ENCODE assay signal across 7 mouse cellular contexts in genomic region chr4:95082481-95083088, GRCm38 (mm10). TPM values are rescaled to one million over a fixed set of nuclear protein-coding genes. Genes with fewer than 3 reads are reported as not detected.
DNase-seq lines count a peak whose midpoint lies in the region; ATAC-seq and TF ChIP-seq lines count a peak whose summit lies in the region.

No protein-coding gene starts in this region.

- no peak overlapping the region for H3K4me3 ChIP-seq in cerebellum, adult 2 months (replicated peaks; ENCODE audit: insufficient read depth, low read depth, low read length)

- no peak overlapping the region for H3K27ac ChIP-seq in cerebellum, adult 2 months (ENCODE audit: insufficient read depth, low read length)

- intact Hi-C loops in left cerebral cortex, postnatal 25 days (cut with DNase I): no loop called here

- no peaks in the 10 kb centered on the region for H3K27me3 ChIP-seq in cerebellum, adult 2 months (ENCODE audit: control insufficient read depth, insufficient read depth, low read length)

- TF ChIP-seq CTCF in cerebellum, adult 2 months (IDR thresholded peaks at IDR 0.05; ENCODE audit: borderline replicate concordance, insufficient read depth, low read depth, low read length): no peak

- DNase-seq in adrenal gland, adult 8-10 months: peak; percentile 59
- peak; percentile 60 to 68 for DNase-seq in cerebellum, adult 2 months
- DNase-seq in heart, adult 11 months: peak; percentile 98
- DNase-seq in kidney, adult 9 months: peak; percentile 77
- no peak for DNase-seq in frontal cortex, adult 2 months (ENCODE audit: extremely low spot score in 1 of 2, low spot score in 1 of 2)
- no peak for DNase-seq in left cerebral cortex, postnatal 25 days (ENCODE audit: low spot score in 2 of 2)

- TF ChIP-seq POLR2A in cerebellum, adult 2 months (IDR thresholded peaks at IDR 0.05; ENCODE audit: borderline replicate concordance, insufficient read depth, low read length): no peak

- ATAC-seq in megakaryocyte progenitor cell, adult 5-6 weeks (replicated peaks; ENCODE audit: poor library complexity): peak; percentile 59

- 22% methylated on average over 4 of the region's 4 CpGs for WGBS in cerebellum, adult 2 months

- peaks cover 9% of the 10 kb centered on the region for H3K4me1 ChIP-seq in cerebellum, adult 2 months (ENCODE audit: control insufficient read depth, insufficient read depth, low read length)

RNA-seq across cellular contexts. Expression of gene Jun, which starts 30.6 kb away (rescaled TPM):
- 100 to 1,000 TPM; 127 to 531 (median 331) TPM for total RNA-seq in adrenal gland, adult 8-10 months (2022)
- 50.8 and 59.7 TPM in 2 replicates for polyA plus RNA-seq in cerebellum, adult 2 months (2012; rRNA removed)
- total RNA-seq in megakaryocyte progenitor cell, adult 5-6 weeks (2015): 64.6 and 106 TPM in 2 replicates
- total RNA-seq in megakaryocyte progenitor cell, adult 5-6 weeks (2017): 121 and 159 TPM in 2 replicates
- polyA plus RNA-seq in frontal cortex, adult 2 months (2012; rRNA removed): 41.8 and 45.5 TPM in 2 replicates
- total RNA-seq in left cerebral cortex, postnatal 25 days (2021): 10 to 100 TPM; 47.0 to 61.4 TPM

Comparison
In these comparisons a context has a peak if more than half of its experiments do, and no peak if none do; other contexts are left out.
1. DNase-seq: peak in adrenal gland, adult 8-10 months (single experiment), cerebellum, adult 2 months (2 of 2), heart, adult 11 months (single experiment) and kidney, adult 9 months (single experiment); none in frontal cortex, adult 2 months (0 of 2) and left cerebral cortex, postnatal 25 days (0 of 2).